In the genomic region with DNA sequence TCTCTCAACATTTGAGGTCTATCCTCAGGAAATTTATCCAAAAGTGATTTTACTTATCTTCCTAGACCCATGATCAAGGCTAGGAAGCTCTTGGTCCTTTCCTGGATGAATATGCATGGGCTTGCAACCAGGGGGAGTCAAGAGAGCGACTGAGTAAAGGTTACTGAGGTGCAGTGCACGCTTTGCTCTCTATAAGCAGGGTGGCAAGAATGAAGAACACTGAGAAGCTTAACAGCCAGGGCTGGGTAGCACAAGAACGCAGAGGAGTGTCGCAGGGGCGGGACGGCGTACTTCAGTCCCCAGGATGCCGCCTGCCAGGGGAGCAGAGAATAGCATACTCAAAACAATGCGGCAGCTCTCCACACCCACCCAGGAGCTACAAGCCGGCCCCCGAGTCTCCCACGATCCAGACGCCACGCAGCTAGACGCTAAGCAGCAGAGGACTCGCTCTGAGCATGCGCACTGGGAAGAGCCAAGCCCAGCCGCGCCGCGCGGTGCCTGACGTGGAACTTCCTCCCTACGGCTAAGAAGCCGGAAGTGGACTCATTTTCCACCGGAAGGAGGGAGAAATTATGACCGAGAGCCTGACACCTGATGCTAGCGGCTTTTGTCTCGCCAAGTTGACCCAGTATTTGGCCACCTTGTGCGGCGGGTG, we compare ENCODE assay signal across 8 mouse cellular contexts. TPM values are rescaled to one million over a fixed set of nuclear protein-coding genes. Genes with fewer than 3 reads are reported as not detected.
DNase-seq lines count a peak whose midpoint lies in the region; ATAC-seq and TF ChIP-seq lines count a peak whose summit lies in the region.

No protein-coding gene starts in this region.

- H3K4me3 ChIP-seq in ES-Bruce4 (ENCODE audit: low read depth, low read length): peak overlapping the region; percentile 79
- peak overlapping the region; percentile 56 for H3K4me3 ChIP-seq in forebrain, embryonic 14.5 days (ENCODE audit: low read depth, low read length)
- H3K4me3 ChIP-seq in lung, adult 2 months (replicated peaks; ENCODE audit: extremely low read depth, low read depth, low read length): peak overlapping the region; percentile 92

- H3K4me1 ChIP-seq in ES-Bruce4 (ENCODE audit: control insufficient read depth, insufficient read depth, low read length): no peaks in the 10 kb centered on the region
- H3K4me1 ChIP-seq in forebrain, embryonic 14.5 days (ENCODE audit: control insufficient read depth, insufficient read depth, low read length): peaks cover 14% of the 10 kb centered on the region
- peaks cover 4% of the 10 kb centered on the region for H3K4me1 ChIP-seq in lung, adult 2 months (ENCODE audit: control insufficient read depth, insufficient read depth, low read length)

- TF ChIP-seq EP300 in ES-Bruce4 (IDR thresholded peaks at IDR 0.05; ENCODE audit: insufficient read depth, low read depth, low read length): no peak

- H3K27ac ChIP-seq in ES-Bruce4 (ENCODE audit: insufficient read depth, low read length): peak overlapping the region; percentile 10; the same call in 1 of the 2 replicates
- H3K27ac ChIP-seq in forebrain, embryonic 14.5 days (ENCODE audit: low read depth, low read length): peak overlapping the region; percentile 93

- H3K9me3 ChIP-seq in ES-Bruce4 (replicated peaks; ENCODE audit: control insufficient read depth, insufficient read depth, low read length, poor library complexity, severe bottlenecking): no peaks in the 10 kb centered on the region
- H3K9me3 ChIP-seq in forebrain, embryonic 14.5 days (replicated peaks; ENCODE audit: control insufficient read depth, low read length): no peaks in the 10 kb centered on the region

- no peak for TF ChIP-seq CTCF in ES-Bruce4 (IDR thresholded peaks at IDR 0.05; ENCODE audit: low read depth, low read length)
- TF ChIP-seq CTCF in lung, adult 2 months (IDR thresholded peaks at IDR 0.05; ENCODE audit: insufficient read depth, low read length): no peak

- H3K27me3 ChIP-seq in ES-Bruce4 (ENCODE audit: control insufficient read depth, insufficient read depth, low read length, poor library complexity, severe bottlenecking): no peaks in the 10 kb centered on the region
- H3K27me3 ChIP-seq in forebrain, embryonic 14.5 days (replicated peaks; ENCODE audit: control insufficient read depth, insufficient read depth, low read length): no peaks in the 10 kb centered on the region

- peak overlapping the region; percentile 44 for H3K9ac ChIP-seq in ES-Bruce4 (ENCODE audit: low read depth, poor library complexity, severe bottlenecking)
- peak overlapping the region; percentile 78 for H3K9ac ChIP-seq in forebrain, embryonic 14.5 days (ENCODE audit: low read length)

- intact Hi-C loops in heart, postnatal 25 days (cut with DNase I): loop anchor here (5.0 kb wide), 2 partner anchors 49 to 176 kb away; partner anchors contain the start of genes Rps17 and Whamm

- peak overlapping the region; percentile 83 for H3K4me2 ChIP-seq in forebrain, embryonic 14.5 days (ENCODE audit: low read length)

- TF ChIP-seq POLR2A in ES-Bruce4 (IDR thresholded peaks at IDR 0.05; ENCODE audit: insufficient read depth, low read length): peak; percentile 74
- TF ChIP-seq POLR2A in lung, adult 2 months (IDR thresholded peaks at IDR 0.05; ENCODE audit: borderline replicate concordance, extremely low read depth, low read depth, low read length): peak; percentile 95

- DNase-seq in forebrain, embryonic 14.5 days (ENCODE audit: low spot score): peak; percentile 99
- peak; percentile 80 for DNase-seq in heart, postnatal 25 days (ENCODE audit: low spot score)
- peak; percentile 88 to 95 for DNase-seq in layer of hippocampus, adult 18-20 months (ENCODE audit: low spot score in 2 of 2)
- DNase-seq in lung, adult 2 months: peak; percentile 78
- peak; percentile 82 to 86 for DNase-seq in thymus, adult 18-20 months

- under 1% methylated on average over 31 of the region's 31 CpGs for WGBS in forebrain, embryonic 14.5 days
- WGBS in lung, adult 2 months: under 1% methylated on average over 31 of the region's 31 CpGs

- ATAC-seq in cerebellum, adult (ENCODE audit: insufficient number of reproducible peaks, low FRiP score, low TSS enrichment): peak; percentile 99
- peak; percentile 99 for ATAC-seq in forebrain, embryonic 14.5 days
- ATAC-seq in neutrophil, adult 5-6 weeks (ENCODE audit: extremely low read depth, insufficient number of reproducible peaks, low FRiP score, poor library complexity, severe bottlenecking): peak; percentile 94

- peaks cover 4% of the 10 kb centered on the region; the same call in 1 of the 2 replicates for H3K36me3 ChIP-seq in ES-Bruce4 (ENCODE audit: control insufficient read depth, insufficient read depth, low read length, poor library complexity, severe bottlenecking)
- H3K36me3 ChIP-seq in forebrain, embryonic 14.5 days (ENCODE audit: control insufficient read depth, insufficient read depth, low read length): peaks cover 7% of the 10 kb centered on the region; the same call in 1 of the 2 replicates

RNA-seq across cellular contexts. Expression of gene BC048679, which starts 25.1 kb away (rescaled TPM):
- not detected in 2 replicates for polyA plus RNA-seq in ES-Bruce4 (2011; ENCODE audit: insufficient read depth, insufficient read length, low read depth, missing spikeins)
- not detected in 2 replicates for polyA plus RNA-seq in forebrain, embryonic 14.5 days (2014; fragmentation: Nextera tagmentation; extraction: Ambion mirVana)
- not detected for total RNA-seq in heart, postnatal 25 days (2021)
- total RNA-seq in layer of hippocampus, adult 18-20 months (2021): not detected
- polyA plus RNA-seq in lung, adult 2 months (2012; rRNA removed): not detected in 2 replicates
- not detected in 2 replicates for total RNA-seq in neutrophil, adult 5-6 weeks (2017)

RNA-seq across cellular contexts. Expression of gene Ap3b2, which starts 29.4 kb away (rescaled TPM):
- 6.7 and 7.2 TPM in 2 replicates for polyA plus RNA-seq in ES-Bruce4 (2011; ENCODE audit: insufficient read depth, insufficient read length, low read depth, missing spikeins)
- polyA plus RNA-seq in forebrain, embryonic 14.5 days (2014; fragmentation: Nextera tagmentation; extraction: Ambion mirVana): 82.3 and 105 TPM in 2 replicates
- total RNA-seq in heart, postnatal 25 days (2021): not detected
- total RNA-seq in layer of hippocampus, adult 18-20 months (2021): 100 to 1,000 TPM; 164 to 171 TPM
- polyA plus RNA-seq in lung, adult 2 months (2012; rRNA removed): 0.08 and 0.09 TPM in 2 replicates
- total RNA-seq in neutrophil, adult 5-6 weeks (2017): not detected in 2 replicates

RNA-seq across cellular contexts. Expression of gene Fsd2, which starts 43.6 kb away (rescaled TPM):
- not detected in 2 replicates for polyA plus RNA-seq in ES-Bruce4 (2011; ENCODE audit: insufficient read depth, insufficient read length, low read depth, missing spikeins)
- polyA plus RNA-seq in forebrain, embryonic 14.5 days (2014; fragmentation: Nextera tagmentation; extraction: Ambion mirVana): 0.09 and 0.23 TPM in 2 replicates
- 100 to 1,000 TPM; 300 to 302 TPM for total RNA-seq in heart, postnatal 25 days (2021)
- under 1 TPM; 0.23 to 0.52 TPM for total RNA-seq in layer of hippocampus, adult 18-20 months (2021)
- 1.0 and 2.7 TPM in 2 replicates for polyA plus RNA-seq in lung, adult 2 months (2012; rRNA removed)
- 0.25 and 0.35 TPM in 2 replicates for total RNA-seq in neutrophil, adult 5-6 weeks (2017)

RNA-seq across cellular contexts. Expression of gene Whamm, which starts 47.9 kb away (rescaled TPM):
- 11.1 and 12.0 TPM in 2 replicates for polyA plus RNA-seq in ES-Bruce4 (2011; ENCODE audit: insufficient read depth, insufficient read length, low read depth, missing spikeins)
- polyA plus RNA-seq in forebrain, embryonic 14.5 days (2014; fragmentation: Nextera tagmentation; extraction: Ambion mirVana): 4.7 and 5.8 TPM in 2 replicates
- 1 to 10 TPM; 8.2 to 9.4 TPM for total RNA-seq in heart, postnatal 25 days (2021)
- total RNA-seq in layer of hippocampus, adult 18-20 months (2021): 10 to 100 TPM; 19.2 to 19.5 TPM
- 24.8 and 28.2 TPM in 2 replicates for polyA plus RNA-seq in lung, adult 2 months (2012; rRNA removed)
- total RNA-seq in neutrophil, adult 5-6 weeks (2017): 36.2 and 44.9 TPM in 2 replicates

Comparison
In these comparisons a context has a peak if more than half of its experiments do, and no peak if none do; other contexts are left out.
1. Peak in every context shown above with its lines: DNase-seq, ATAC-seq, H3K4me3 ChIP-seq and H3K27ac ChIP-seq.
2. RNA of gene Ap3b2, which starts 29.4 kb away (total RNA-seq): 164 to 171 TPM in layer of hippocampus, adult 18-20 months; not detected in heart, postnatal 25 days and not detected in neutrophil, adult 5-6 weeks; every median in the first group is over 100 times any median in the second.
3. RNA of gene Fsd2, which starts 43.6 kb away (total RNA-seq): 300 to 302 TPM in heart, postnatal 25 days; 0.23 to 0.52 TPM in layer of hippocampus, adult 18-20 months and 0.25 to 0.35 TPM in neutrophil, adult 5-6 weeks; every median in the first group is over 100 times any median in the second.